Mouse (Mus musculus) thymus, adult 2 months (tissue): ENCODE data around the gene Nectin3.

Experiments used
- CTCF ChIP-seq: fragments of 200-500 bp; IDR thresholded peaks from 2 replicates; pipeline ENCODE4 v1.5.1; 2012; ENCODE audit warnings: mild to moderate bottlenecking, control low read depth, low read length, moderate library complexity, borderline replicate concordance; ENCODE audit not compliant: control insufficient read depth, poor library complexity, insufficient read depth; ENCODE audit errors: extremely low read depth
- POLR2A ChIP-seq: fragments of 200-500 bp; IDR thresholded peaks from 2 replicates; pipeline ENCODE4 v1.6.1; 2012; ENCODE audit warnings: mild to moderate bottlenecking, low read length, control low read depth, moderate library complexity; ENCODE audit not compliant: control insufficient read depth, poor library complexity, insufficient read depth; ENCODE audit errors: extremely low read depth

GRCm38 (mm10) chr16:46407997-46408396, 90.3 kb downstream of the Nectin3 start:
- TF ChIP-seq CTCF (no peak), POLR2A (no peak)
